Mouse (Mus musculus) natural killer cell, adult 2 months (primary cell): ENCODE results near the gene Olfr1133.
"Not testable (repeated sequence)": the region's sequence is repeated elsewhere in the genome, so short reads cannot be mapped to it uniquely, and the experiment has no call there.

ENCODE experiments used
- DNase-seq, 2 experiments: peaks; one replicate each; pipeline ENCODE4 v3.0.0; 2022; ENCODE audit warnings: low spot score in 2 of 2

Olfr1133 gene

GRCm38 (mm10) chr2:87647274-87647673 is at the start of gene Olfr1133:
Olfr1133 (minus strand) TSS chr2:87647374.
- DNase-seq: no peak

- DNase-seq: no peak
Observed at GRCm38 (mm10) chr2:87693847-87694246, 46.7 kb upstream of the Olfr1133 start, which contains the start of gene Olfr1136. Olfr1136 (minus strand) TSS chr2:87693947.

- no peak for DNase-seq
Observed at GRCm38 (mm10) chr2:87673564-87673963, 26.4 kb upstream of the Olfr1133 start, which contains the start of gene Olfr1135. Olfr1135 (minus strand) TSS chr2:87673664.

GRCm38 (mm10) chr2:87658360-87658759 is 11.2 kb upstream of the Olfr1133 start, which contains the start of gene Olfr1134:
Olfr1134 (minus strand) TSS chr2:87658460.
- no peak for DNase-seq

- no peak for DNase-seq
Observed at GRCm38 (mm10) chr2:87642441-87642840, 4.7 kb downstream of the Olfr1133 start.

- DNase-seq: no peak
Observed at GRCm38 (mm10) chr2:87637435-87637834, 9.7 kb downstream of the Olfr1133 start, which contains the start of gene Olfr1132. Olfr1132 (minus strand) TSS chr2:87637535.

GRCm38 (mm10) chr2:87626804-87627203 is 20.4 kb downstream of the Olfr1133 start, which contains the start of gene Olfr1131:
Olfr1131 (plus strand) TSS chr2:87627104.
- no peak for DNase-seq

GRCm38 (mm10) chr2:87605912-87606311 is 41.3 kb downstream of the Olfr1133 start, which contains the start of gene Olfr1130:
Olfr1130 (plus strand) TSS chr2:87606212.
- not testable (repeated sequence) for DNase-seq
